Mouse (Mus musculus) adrenal gland, postnatal 25 days (tissue): ENCODE results near the gene Xylt1. TPM values are rescaled to one million over a fixed set of nuclear protein-coding genes. Genes with fewer than 3 reads are reported as not detected.

ENCODE experiments used
- DNase-seq: peaks from one replicate; pipeline ENCODE4 v3.0.0; 2021; ENCODE audit warnings: mixed read lengths
- total RNA-seq: library from RNA; stranded (reverse); gene quantifications from 2 replicates; pipeline ENCODE4 v1.2.3, GENCODE M21; 2021

Xylt1 gene
- total RNA-seq, 1 experiment from 2014 or later = 5.5 TPM

DNA sequence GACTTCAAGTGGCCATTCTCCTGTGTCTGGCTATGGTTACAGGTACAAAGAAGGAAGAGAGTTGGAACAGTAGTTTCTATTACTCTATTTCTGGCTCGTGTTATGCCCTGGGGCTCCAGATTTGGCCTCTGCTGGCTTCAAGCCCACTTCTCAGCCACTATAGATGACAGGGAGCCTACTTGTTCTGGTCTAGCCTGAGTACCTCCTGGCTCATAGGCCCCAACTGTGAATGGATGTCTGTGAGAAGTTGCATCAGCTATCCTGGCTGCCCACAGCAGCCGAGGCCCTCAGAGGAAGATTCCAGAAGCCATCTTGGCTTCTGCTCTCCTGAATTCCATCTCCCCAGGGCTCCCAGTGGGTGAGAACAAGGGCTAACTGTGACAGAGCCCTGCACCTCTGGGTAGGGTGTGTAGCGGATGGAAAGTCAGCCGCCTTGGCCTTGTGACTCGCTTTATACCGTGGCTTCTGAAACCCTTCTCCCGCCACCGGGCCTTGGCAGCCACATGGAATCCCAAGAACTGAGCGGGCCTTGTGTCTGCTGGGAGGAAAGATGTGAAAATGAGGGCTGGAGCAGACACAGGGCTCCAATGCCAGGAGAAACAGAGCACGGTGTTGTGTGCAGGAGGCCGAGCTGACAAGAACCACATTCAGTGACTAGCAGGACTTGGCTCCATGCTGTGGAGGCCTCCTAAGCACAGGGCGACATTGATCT, 55.1 kb downstream of the Xylt1 start:
- no peak for DNase-seq

DNA sequence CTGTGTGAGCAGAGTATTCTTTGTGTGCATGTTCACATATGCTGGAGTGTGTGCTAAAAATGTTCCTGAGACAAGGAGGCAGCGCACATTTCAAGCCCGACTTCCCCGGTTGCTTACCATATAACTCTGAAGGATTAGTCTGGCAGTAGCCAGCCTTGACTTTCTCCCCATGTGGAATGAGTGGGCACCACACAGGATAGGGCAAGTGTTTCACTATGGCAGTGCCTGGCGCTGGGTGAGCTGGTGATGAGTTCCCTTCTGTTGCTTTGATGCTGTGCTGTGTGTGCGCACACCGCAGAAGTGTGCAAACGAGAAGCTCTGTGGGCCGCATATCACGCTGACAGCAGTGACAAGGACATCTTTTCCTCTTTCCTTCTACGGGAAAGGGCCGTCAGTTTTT, 56.1 kb downstream of the Xylt1 start:
- no peak for DNase-seq

DNA sequence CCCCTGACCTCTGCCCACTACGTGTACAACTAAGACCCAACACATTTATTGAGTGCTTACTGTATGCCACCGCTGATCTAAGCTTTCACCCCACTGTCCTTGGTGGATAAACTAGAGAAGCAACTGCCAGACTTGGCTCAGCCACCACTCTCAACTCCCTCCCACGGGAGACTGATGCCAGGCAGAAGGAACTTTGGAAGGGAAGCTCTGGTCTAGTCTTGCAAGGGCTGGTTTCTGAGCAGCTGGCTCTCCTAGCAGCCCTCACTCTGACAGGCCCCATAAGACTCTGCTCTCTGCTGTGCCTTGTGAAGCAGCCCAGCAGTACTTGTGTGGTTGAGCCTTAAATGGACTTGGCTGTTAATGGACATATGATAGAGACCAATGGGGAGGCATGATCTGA, 60.2 kb downstream of the Xylt1 start:
- no peak for DNase-seq

DNA sequence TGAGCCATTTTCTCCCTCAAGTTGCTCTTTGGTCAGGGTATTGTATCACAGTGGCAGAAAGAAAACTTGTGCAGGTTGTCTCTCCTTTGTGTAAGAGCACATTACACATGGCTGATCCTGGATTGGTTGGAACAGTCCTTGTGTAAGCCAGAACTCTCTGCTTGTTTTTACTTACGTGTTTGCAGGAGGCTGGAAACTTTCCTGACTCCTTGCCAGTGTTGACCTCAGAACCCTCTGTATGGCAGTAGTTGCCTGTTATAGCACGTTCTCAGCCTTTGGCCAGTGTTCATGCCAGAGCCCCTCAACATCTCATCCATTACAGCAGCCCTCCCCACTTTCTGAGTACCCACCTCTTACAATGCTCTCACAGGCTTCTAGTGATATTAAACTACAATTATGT, 61.9 kb downstream of the Xylt1 start:
- DNase-seq = no peak

DNA sequence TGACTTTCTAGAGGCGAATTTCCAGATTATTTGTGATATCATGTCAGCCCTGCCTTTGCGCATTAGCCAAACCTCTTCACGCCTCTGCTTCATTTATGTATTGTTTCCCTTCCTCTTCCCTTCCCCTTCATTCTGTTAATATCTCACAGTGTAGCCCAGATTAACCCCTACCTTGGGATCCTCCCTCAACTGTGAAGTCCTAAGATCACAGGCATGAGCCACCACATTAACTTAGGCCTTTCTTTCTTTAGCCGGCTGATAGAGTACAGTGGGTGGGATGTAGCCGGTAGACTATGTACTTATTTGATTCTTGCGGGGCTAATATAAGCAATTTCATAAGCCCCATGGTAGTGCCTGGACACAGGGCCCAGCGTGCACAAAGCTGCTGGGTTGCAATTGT, 62.4 kb downstream of the Xylt1 start:
- DNase-seq = no peak

DNA sequence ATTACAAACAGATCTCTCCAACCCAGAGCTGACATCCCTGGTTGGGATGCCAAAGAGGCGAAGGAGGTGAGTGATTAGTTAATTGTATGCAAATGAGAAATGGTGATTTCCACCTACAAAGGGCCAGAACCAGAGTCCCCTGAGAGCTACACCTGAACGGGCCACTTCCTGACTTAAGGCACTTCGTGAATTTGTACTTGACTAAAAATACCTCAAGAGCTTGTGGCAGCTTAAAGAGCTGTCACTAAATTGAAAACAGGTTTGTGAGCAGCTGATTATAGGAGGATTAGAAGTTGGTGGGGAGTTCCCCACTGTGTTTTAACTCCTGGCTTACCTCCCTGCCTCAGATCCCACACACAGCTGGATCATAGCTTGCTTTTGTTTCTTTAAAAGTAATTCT, 64.7 kb downstream of the Xylt1 start:
- DNase-seq = no peak

DNA sequence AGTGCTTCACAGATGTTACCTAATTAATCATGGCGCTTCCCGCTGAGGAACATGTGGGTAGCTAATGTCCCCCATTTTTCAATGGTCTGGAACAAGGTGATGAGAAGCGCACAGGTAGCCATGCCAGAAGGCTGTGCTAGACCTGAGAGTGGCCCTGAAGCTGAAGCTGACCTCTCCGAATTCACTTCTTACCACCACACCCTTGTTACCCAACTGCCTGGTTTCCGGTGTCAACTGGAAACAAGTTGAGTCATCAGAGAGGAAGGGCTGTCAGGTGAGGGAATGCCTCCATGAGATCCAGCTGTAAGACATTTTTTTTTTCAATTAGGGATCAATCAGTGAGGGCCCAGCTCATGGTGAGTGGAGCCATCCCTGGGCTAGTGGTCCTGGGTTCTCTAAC, 68.8 kb downstream of the Xylt1 start:
- DNase-seq = no peak

DNA sequence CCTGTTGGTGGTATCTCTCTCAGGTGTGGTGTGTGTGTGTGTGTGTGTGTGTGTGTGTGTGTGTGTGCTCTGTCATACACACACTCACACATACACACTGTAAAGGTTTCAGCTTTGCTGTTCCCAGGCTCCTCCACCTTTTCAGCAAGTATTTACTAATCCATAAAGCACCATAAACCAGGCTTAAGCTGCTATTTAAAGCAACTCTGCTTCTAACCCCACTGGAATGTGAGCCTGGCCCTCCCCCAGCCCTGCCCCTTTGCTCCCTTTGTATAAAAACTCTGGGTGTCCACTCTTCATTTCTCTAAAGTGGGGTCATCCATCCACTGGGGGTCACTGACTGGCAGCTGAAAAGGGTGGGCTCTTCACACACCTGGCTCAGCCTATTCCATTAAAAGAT, 70.4 kb downstream of the Xylt1 start:
- no peak for DNase-seq

DNA sequence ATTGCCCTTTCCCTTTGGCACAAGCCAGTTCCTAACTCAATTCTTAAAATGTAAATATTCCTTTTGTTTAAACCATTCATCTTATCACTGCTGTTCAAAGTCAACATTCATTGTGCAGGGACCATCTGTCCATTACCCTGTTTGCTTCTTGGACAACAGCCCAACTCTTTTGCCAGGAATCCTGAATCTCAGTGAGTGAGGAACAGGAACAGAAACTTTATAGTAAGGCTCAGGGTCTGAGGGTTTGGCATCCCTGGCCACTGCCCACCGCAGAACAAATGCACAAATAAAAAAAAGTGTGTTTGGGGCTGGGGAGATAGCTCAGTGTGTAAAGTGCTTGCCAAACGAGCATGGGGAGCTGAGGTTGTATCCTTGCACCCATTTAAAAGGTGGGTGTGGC, 71.5 kb downstream of the Xylt1 start:
- no peak for DNase-seq

DNA sequence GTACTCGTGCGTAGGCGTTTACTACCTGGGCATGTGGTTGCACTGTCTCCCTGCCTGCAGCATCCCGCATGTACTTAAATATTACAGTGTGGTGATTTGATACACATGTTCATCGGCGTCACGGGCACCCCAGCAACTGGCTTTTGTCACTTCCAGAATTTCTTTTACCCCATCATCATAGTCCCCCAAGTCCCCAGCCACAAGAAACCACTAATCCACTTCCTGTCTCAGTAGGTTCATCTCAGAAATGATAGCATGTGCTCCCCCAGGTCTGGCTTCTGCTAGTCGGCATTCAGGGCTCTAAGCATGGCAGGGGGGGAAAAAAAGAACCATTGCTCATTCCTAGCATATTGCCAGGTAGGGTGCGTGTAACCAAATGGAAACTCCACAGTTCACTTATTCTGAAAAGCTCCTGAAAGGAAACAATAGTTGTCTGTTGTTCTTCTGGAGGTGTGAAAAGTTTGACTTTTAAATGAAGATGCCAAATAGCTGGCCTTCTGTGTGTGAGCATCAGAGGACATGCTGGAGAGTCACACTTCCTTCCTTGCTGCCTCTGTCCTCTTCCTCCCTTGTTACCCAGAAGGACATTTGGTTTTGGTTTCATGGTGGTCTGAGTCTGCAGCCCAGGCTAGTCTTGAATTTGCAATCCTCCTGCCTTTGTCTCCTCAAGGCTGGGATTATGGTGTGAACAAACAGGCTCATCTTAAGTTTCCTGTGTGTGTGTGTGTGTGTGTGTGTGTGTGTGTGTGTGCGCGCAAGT, 74.2 kb downstream of the Xylt1 start:
- no peak for DNase-seq

DNA sequence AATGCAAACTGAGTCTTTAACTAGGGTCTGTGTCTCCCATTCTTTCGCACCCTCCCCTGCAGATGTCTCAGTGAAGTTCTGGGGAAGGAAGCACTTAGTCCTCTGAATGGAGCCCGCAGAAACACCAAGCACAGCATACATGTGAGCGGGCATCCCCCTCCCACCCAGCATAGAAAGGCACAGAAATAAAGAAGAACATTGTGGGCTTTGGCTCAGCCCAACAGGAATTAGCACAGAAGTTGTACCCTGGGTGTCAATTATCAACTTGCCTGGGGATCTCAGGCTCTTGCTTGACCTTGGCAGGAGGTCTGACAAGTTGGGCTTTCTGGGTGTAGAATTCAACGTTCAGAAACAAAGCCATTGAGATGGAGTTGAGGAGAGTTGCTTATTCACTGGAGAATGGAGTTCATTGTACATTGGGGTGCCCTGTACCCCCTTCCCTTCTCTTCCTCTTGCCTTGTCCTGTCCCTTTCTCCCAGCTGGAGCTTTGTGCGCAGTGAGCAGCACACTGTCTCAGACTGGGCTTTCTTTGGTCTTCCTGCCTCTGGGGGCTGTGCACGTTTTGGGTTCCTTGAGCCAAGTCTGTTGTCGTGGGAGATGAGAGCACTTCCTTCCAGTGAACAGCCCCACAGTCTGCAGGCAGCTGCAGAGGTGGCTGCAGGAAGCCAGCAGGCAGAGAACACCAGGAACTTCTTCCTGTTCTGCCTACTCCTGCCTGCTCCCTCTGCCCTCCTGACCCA, 81.6 kb downstream of the Xylt1 start:
- DNase-seq = no peak

DNA sequence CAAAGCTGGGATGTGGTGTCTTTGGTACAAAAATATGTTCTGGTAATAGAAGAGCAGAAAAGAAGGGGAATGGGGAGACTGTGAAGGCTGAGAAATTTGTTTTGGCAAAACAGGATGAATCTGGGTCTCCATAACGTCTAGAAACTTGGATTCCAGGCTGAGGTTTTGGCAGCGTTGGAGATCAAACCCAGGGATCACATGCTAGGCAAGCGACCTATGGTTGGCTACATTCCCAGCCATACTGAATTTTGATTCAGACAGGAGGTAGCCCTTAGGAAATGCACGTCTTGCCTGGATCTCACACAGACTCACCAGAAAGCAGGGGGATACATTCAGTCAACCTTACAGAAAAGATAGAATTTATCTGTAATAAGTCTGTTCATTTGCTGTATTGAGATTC, 84.2 kb downstream of the Xylt1 start:
- no peak for DNase-seq

DNA sequence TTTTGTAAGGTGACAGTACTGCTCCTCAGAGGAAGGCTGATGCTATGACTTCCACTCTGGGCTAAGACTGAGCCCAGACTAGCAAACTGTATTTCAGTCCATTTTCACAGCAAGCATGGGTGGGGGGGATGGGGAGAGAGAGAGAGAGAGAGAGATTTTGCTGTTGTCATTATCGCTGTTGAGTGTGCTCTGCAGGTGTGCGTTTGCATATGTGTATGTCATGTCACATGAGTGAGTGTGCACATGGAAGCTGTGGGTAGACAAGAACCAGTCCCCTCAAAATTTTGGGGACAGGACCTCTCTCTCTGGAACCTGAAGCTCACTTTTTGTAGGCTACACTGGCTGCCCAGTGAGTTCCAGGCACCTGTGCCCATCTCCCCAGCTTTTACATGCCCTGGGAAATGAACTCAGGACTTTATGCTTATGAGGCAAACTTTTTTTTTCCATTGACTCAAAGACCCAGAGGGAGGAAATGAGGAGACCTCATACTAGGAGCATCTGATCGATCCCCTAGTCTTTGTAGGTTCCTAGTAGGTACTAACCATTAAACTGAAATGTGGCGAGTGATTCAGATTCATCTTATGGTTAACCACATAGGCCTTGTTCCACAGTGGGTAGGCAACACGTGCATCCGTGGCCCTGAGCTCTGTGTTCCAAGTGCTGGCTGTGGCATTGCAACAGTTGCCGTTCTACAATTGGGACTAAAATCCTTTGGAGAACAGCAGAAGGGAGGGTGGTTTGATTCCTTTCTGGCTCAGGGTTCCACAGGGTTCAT, 85.4 kb downstream of the Xylt1 start:
- DNase-seq = no peak

DNA sequence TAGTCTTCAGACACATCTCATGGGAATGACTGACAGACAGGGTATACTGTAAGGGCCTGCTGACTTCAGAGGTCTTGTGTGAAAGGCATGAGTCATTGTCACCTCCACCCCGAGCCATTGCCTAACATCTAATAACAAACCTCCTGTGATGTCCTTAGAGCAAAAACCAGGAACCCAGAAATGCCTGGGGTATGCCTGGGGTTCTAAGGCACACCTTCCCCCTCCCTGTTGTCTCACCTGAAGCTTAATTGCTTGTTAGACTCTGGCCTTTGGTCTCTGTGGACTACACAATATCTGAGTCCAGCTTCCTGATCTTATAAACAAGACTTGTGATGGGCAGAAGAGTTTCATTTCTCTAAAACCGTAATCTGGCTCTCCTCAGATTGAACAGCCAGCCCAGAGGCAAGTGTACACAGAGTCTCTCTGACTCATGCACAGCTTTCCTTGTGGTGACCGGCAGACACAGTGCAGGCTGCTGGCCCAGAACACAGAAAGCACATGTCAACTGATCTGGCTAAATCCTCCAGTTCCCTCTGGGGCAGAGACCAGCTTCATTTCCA, 89.5 kb downstream of the Xylt1 start:
- DNase-seq = no peak

DNA sequence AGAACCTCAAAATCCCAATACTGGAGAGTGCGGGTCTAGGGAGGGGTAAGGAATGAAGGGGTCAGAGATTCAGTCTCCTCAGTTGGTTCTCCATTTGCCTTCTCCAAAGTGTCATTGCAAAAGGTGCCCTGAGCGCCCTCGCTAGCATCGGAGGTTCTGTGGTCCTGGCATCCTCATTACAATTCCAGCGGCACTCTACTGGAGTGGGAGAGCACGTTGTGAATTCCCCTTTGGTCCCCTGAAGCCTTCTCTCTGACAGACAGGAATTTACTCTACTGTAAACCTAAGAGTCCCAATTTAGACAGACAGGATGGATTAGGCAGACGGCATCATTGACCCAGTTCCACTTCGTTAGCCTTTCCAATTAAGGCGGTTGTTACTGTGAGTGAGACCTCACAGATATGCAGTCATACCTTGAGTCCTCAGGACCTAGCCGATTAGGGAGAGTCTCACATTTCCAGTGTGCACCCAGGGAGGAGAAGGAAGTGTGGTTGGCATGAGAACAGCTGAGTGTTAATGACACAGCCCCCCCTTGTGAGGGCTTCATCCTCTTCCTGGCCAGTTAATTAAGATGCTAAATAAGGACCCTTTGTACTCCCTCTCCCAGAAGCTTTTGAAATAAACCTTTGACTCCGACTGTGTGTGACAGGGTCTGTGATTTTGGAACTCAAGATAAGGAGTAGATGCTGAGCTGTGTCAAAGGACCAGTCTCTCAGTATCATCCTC, 91.4 kb downstream of the Xylt1 start:
- no peak for DNase-seq

DNA sequence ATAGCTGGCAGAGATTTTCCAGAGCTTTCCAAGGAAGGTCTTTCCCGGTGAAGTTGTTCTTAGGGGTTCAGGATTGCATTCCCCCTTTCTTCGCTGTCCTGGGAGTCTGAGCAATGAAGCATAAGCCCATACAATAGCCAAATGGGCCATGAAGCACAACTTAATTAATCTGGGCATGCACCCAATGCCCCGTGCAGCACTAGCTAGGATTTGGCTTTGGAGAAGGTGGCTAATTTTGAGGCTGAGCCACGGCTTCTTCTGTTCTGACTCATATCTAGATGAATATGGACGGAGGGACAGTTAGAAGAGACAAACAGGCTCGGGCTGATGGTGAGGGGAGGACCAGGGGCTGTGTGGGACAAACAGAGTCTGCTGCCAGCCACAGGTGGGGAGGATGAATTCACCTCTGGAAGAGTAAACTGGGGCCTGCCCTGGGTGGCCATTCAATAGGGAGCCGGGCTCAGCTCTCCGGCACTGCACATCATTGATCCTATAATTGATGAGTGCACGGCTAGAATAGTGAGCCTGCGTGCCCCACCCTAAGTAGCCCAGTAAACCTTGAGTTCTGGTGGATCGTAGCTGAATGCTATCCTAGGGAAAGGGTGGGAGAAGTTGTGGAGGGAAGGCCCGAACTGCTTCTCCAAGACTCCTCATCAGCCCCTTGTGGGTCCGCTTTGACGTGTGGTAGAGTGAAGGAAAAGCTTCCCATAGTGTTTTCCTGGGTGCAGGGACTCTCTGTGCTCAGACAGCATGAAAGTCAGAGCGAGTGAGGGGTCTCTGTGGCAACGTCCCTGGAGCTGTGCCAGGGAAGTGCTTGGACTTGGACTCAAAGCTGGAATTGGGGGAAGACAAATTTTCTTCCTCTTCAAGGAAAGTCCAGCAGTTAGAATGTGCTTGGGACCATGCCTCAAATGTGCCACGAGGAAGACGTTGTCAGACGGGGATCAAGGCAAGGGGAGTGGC, 92.3 kb downstream of the Xylt1 start:
- no peak for DNase-seq

DNA sequence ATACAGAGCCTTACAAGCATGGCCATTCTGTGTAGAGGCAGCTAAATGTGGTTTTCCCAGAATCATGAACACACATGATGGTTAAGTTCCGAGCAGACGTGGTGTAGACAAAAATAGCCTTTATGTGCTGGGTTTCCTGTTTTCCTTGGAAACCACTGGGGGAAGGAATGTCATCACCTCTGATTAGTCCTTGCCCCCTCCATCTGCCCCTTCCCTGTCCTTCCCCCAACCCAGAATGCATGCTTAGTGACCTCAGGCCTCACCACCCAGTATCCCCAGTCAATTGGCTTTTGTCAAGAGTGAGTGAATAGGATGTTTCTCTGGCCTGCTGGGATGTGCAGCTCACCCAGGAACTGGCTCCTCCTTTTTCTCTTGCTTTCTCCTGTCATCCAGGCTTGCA, 93.5 kb downstream of the Xylt1 start:
- no peak for DNase-seq

DNA sequence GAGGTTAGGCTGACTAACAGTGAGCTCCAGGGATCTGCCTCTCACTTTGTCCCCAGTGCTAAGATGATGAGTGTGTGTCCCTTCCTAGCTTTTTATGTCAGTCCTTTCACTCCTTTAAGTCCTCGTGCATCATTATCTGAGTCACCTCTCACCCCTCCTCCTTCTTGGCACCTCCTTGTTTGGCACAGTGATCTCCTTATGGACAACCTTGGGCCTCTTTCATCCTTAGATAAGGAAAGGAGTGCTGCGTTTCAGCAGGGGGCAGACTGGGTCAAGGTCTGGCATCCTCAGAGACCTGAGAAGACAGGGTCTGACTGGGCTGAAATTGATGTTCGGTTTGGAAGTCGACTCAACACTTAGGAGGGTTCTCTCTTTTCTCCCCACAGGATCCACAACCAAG, 94.3 kb downstream of the Xylt1 start:
- DNase-seq = no peak

DNA sequence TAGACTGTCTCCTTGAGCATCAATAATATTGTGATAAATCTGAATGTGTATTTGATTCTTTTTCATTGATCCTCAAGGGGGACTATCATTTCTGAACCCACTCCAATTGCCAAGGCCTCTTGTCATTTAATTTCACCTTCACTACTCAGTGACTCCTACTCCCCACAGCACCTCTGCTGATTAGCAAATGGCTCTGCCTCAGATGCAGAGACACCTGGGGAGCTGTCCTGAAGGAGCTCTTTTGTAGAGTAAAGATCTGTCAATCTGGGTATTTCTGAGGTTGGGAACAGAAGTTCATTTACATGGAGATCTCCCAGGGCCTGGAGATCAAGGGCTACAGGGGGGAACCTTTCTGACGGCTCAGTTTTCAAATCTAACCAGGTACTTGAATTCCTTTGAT, 98.2 kb downstream of the Xylt1 start:
- no peak for DNase-seq

DNA sequence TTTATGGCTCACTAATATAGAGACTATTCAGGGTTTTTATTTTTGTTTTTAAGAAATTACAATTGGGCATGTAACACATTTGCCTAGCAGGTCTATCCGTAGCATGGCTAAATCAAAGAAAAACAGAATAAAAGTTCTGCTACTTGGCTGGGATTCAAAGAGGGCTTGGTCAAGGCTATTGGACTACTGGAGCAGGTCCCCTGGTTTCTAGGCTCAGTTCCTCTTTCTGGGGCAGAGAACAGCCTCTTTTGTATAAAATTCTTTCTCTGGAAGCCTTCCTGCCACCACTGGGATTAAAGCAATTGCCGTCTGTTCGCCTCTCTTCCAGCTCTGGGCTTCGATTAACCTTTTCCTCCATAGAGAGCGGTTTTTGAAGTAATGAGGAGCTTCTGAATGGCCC, 100.1 kb downstream of the Xylt1 start:
- no peak for DNase-seq
